Comparison of ENCODE assay signal across 25 mouse cellular contexts in genomic region chr14:25867834-25868233, GRCm38 (mm10). TPM values are rescaled to one million over a fixed set of nuclear protein-coding genes. Genes with fewer than 3 reads are reported as not detected.
DNase-seq lines count a peak whose midpoint lies in the region; ATAC-seq and TF ChIP-seq lines count a peak whose summit lies in the region.
"Had no signal": no experiment of that assay in that cellular context is flagged by ENCODE, and none has a peak within 500 bp of the region (broad histone marks: within the 10 kb centered on the region; RNA-seq: fewer than 3 reads in every experiment).

No protein-coding gene starts in this region.

- no peak overlapping the region for H3K4me2 ChIP-seq in kidney, embryonic 14.5 days (replicated peaks; ENCODE audit: low read depth, low read length)
- H3K4me2 ChIP-seq in intestine, postnatal 0 days (replicated peaks; ENCODE audit: low read depth), result no peak overlapping the region; the same call in 1 of the 2 replicates
- no peak overlapping the region for H3K4me2 ChIP-seq in liver, embryonic 13.5 days
- no peak overlapping the region for H3K4me2 ChIP-seq in stomach, postnatal 0 days (replicated peaks; ENCODE audit: low read depth)
- H3K4me2 ChIP-seq: forebrain, embryonic 12.5 days; hindbrain, embryonic 14.5 days; midbrain, embryonic 12.5 days; stomach, embryonic 15.5 days had no signal

- TF ChIP-seq CTCF in intestine, postnatal 0 days (IDR thresholded peaks at IDR 0.05; ENCODE audit: low read depth), result no peak
- no peak for TF ChIP-seq CTCF in stomach, postnatal 0 days (IDR thresholded peaks at IDR 0.05; ENCODE audit: low read depth)
- no peak for TF ChIP-seq CTCF in heart, adult 2 months (IDR thresholded peaks at IDR 0.05)

- no peak for TF ChIP-seq POLR2A in heart, adult 2 months (IDR thresholded peaks at IDR 0.05; ENCODE audit: insufficient read depth, low read depth, low read length)

- H3K4me1 ChIP-seq in kidney, embryonic 14.5 days (ENCODE audit: control insufficient read depth, insufficient read depth, low read length), result peaks cover 8% of the 10 kb centered on the region
- H3K4me1 ChIP-seq in intestine, postnatal 0 days (replicated peaks; ENCODE audit: control insufficient read depth, insufficient read depth, low read length), result peaks cover 28% of the 10 kb centered on the region; the same call in 1 of the 2 replicates
- peaks cover 31% of the 10 kb centered on the region for H3K4me1 ChIP-seq in liver, embryonic 13.5 days (replicated peaks)
- peaks cover 3% of the 10 kb centered on the region for H3K4me1 ChIP-seq in stomach, postnatal 0 days (replicated peaks; ENCODE audit: control insufficient read depth, insufficient read depth)
- H3K4me1 ChIP-seq in heart, adult 2 months (ENCODE audit: control insufficient read depth, insufficient read depth, low read length), result peaks cover 42% of the 10 kb centered on the region
- H3K4me1 ChIP-seq: midbrain, embryonic 12.5 days had no signal

- H3K36me3 ChIP-seq in kidney, embryonic 14.5 days (ENCODE audit: control insufficient read depth, insufficient read depth, low read length), result 0 out of 2 replicates have a peak, but pooled peaks cover 3% of the 10 kb centered on the region
- peaks cover 23% of the 10 kb centered on the region for H3K36me3 ChIP-seq in intestine, postnatal 0 days (ENCODE audit: control insufficient read depth, insufficient read depth)
- no peaks in the 10 kb centered on the region for H3K36me3 ChIP-seq in liver, embryonic 13.5 days
- H3K36me3 ChIP-seq in stomach, postnatal 0 days (ENCODE audit: control insufficient read depth, insufficient read depth, low read length), result no peaks in the 10 kb centered on the region
- H3K36me3 ChIP-seq in heart, adult 2 months (ENCODE audit: control insufficient read depth, insufficient read depth, low read length), result peaks cover 5% of the 10 kb centered on the region
- H3K36me3 ChIP-seq: forebrain, embryonic 12.5 days; midbrain, embryonic 12.5 days; stomach, embryonic 15.5 days had no signal

- TF ChIP-seq EP300 in stomach, postnatal 0 days (optimal IDR thresholded peaks at IDR 0.05), result no peak
- TF ChIP-seq EP300 in heart, adult 2 months (IDR thresholded peaks at IDR 0.05; ENCODE audit: insufficient read depth, low read depth, low read length), result no peak

- peaks cover 2% of the 10 kb centered on the region; the same call in 1 of the 2 replicates for H3K79me2 ChIP-seq in heart, adult 2 months (replicated peaks; ENCODE audit: control insufficient read depth, insufficient read depth, low read length)

- ATAC-seq in kidney, embryonic 14.5 days (ENCODE audit: low FRiP score, low TSS enrichment), result no peak
- ATAC-seq in intestine, postnatal 0 days, result peak; percentile 84
- peak; percentile 51; the same call in 1 of the 2 replicates for ATAC-seq in liver, embryonic 13.5 days (ENCODE audit: low read depth)
- ATAC-seq in stomach, postnatal 0 days (ENCODE audit: low FRiP score, low TSS enrichment), result no peak

- WGBS in kidney, embryonic 14.5 days, result 51% methylated on average over 6 of the region's 6 CpGs
- 31% methylated on average over 6 of the region's 6 CpGs for WGBS in intestine, postnatal 0 days
- 65% methylated on average over 6 of the region's 6 CpGs for WGBS in liver, embryonic 13.5 days (ENCODE audit: insufficient replicate concordance)
- 62% methylated on average over 6 of the region's 6 CpGs for WGBS in stomach, postnatal 0 days
- 73% methylated on average over 6 of the region's 6 CpGs for WGBS in heart, adult 2 months

- no peaks in the 10 kb centered on the region for H3K9me3 ChIP-seq in kidney, embryonic 14.5 days (ENCODE audit: control insufficient read depth, low read length)
- no peaks in the 10 kb centered on the region for H3K9me3 ChIP-seq in intestine, postnatal 0 days (ENCODE audit: control insufficient read depth)
- H3K9me3 ChIP-seq in liver, embryonic 13.5 days (replicated peaks), result no peaks in the 10 kb centered on the region
- H3K9me3 ChIP-seq in stomach, postnatal 0 days (ENCODE audit: control insufficient read depth, low read length), result no peaks in the 10 kb centered on the region
- H3K9me3 ChIP-seq: forebrain, embryonic 12.5 days; G1E; midbrain, embryonic 12.5 days; stomach, embryonic 15.5 days had no signal

- no peak overlapping the region for H3K4me3 ChIP-seq in kidney, embryonic 14.5 days (ENCODE audit: low read length)
- H3K4me3 ChIP-seq in intestine, postnatal 0 days (ENCODE audit: low read depth, low read length), result no peak overlapping the region
- H3K4me3 ChIP-seq in liver, embryonic 13.5 days (replicated peaks), result no peak overlapping the region
- H3K4me3 ChIP-seq in stomach, postnatal 0 days (ENCODE audit: low read depth, low read length), result no peak overlapping the region
- H3K4me3 ChIP-seq in heart, adult 2 months, result no peak overlapping the region
- H3K4me3 ChIP-seq: forebrain, embryonic 12.5 days; midbrain, embryonic 12.5 days; stomach, embryonic 15.5 days had no signal

- DNase-seq in kidney, adult 8-10 months, result peak; percentile 59 to 64
- DNase-seq in liver, embryonic 13.5 days, result no peak
- DNase-seq in stomach, postnatal 0 days (ENCODE audit: low spot score), result peak; percentile 47
- DNase-seq in lung, postnatal 14 days, result no peak
- no peak for DNase-seq in heart, adult 2 months
- DNase-seq: cerebellum, adult 11 months; cerebellum, postnatal 25 days; gastrocnemius, postnatal 14 days; heart, postnatal 10 days; layer of hippocampus, postnatal 36 days; lung, postnatal 4 days; right cerebral cortex, adult 18-20 months; spleen, adult 18-20 months had no signal

- intact Hi-C loops in heart, adult 2 months (cut with DNase I), result no loop called here

- no peaks in the 10 kb centered on the region for H3K27me3 ChIP-seq in kidney, embryonic 14.5 days (ENCODE audit: control insufficient read depth, insufficient read depth, low read length)
- H3K27me3 ChIP-seq in intestine, postnatal 0 days (replicated peaks; ENCODE audit: control insufficient read depth, insufficient read depth, low read length), result no peaks in the 10 kb centered on the region
- H3K27me3 ChIP-seq in liver, embryonic 13.5 days, result no peaks in the 10 kb centered on the region
- no peaks in the 10 kb centered on the region for H3K27me3 ChIP-seq in stomach, postnatal 0 days (ENCODE audit: control insufficient read depth, insufficient read depth, low read length)
- H3K27me3 ChIP-seq in heart, adult 2 months (ENCODE audit: control insufficient read depth, insufficient read depth, low read length), result no peaks in the 10 kb centered on the region
- H3K27me3 ChIP-seq: forebrain, embryonic 12.5 days; midbrain, embryonic 12.5 days; stomach, embryonic 15.5 days had no signal

- H3K27ac ChIP-seq in kidney, embryonic 14.5 days (ENCODE audit: low read depth, low read length), result no peak overlapping the region
- H3K27ac ChIP-seq in intestine, postnatal 0 days (ENCODE audit: low read depth, low read length), result peak overlapping the region; percentile 71
- H3K27ac ChIP-seq in liver, embryonic 13.5 days, result no peak overlapping the region
- peak overlapping the region; percentile 25; the same call in 1 of the 2 replicates for H3K27ac ChIP-seq in stomach, postnatal 0 days (replicated peaks)
- no peak overlapping the region for H3K27ac ChIP-seq in heart, adult 2 months
- H3K27ac ChIP-seq: forebrain, embryonic 12.5 days; hindbrain, embryonic 14.5 days; kidney, postnatal 0 days; liver, embryonic 14.5 days; midbrain, embryonic 12.5 days; stomach, embryonic 15.5 days had no signal

- no peak overlapping the region for H3K9ac ChIP-seq in kidney, embryonic 14.5 days (ENCODE audit: low read depth, low read length)
- H3K9ac ChIP-seq in intestine, postnatal 0 days (ENCODE audit: low read depth, low read length), result no peak overlapping the region
- H3K9ac ChIP-seq in liver, embryonic 13.5 days, result no peak overlapping the region
- no peak overlapping the region for H3K9ac ChIP-seq in stomach, postnatal 0 days (ENCODE audit: low read length)
- no peak overlapping the region for H3K9ac ChIP-seq in heart, adult 2 months (ENCODE audit: low read depth, low read length)
- H3K9ac ChIP-seq: forebrain, embryonic 12.5 days; hindbrain, embryonic 14.5 days; liver, embryonic 14.5 days; midbrain, embryonic 12.5 days; stomach, embryonic 15.5 days had no signal

RNA-seq across cellular contexts. Expression of gene Anxa11, which starts 25.9 kb away (rescaled TPM):
- polyA plus RNA-seq in kidney, embryonic 14.5 days (2014; fragmentation: Nextera tagmentation; extraction: Ambion mirVana), result 29.1 and 44.5 TPM in 2 replicates
- 82.3 and 86.7 TPM in 2 replicates for polyA plus RNA-seq in intestine, postnatal 0 days (2015; fragmentation: Nextera tagmentation; extraction: Ambion mirVana)
- polyA plus RNA-seq in liver, embryonic 13.5 days (2015; fragmentation: Nextera tagmentation; extraction: Ambion mirVana), result 7.3 and 9.4 TPM in 2 replicates
- polyA plus RNA-seq in stomach, postnatal 0 days (2015; fragmentation: Nextera tagmentation; extraction: Ambion mirVana), result 60.6 and 67.3 TPM in 2 replicates
- total RNA-seq in heart, adult 2 months (2021), result 10 to 100 TPM; 77.9 to 82.4 TPM
- 74.0 and 90.3 TPM in 2 replicates for polyA plus RNA-seq in heart, adult 2 months (2012; rRNA removed)

RNA-seq across cellular contexts. Expression of gene Plac9a, which starts 35.1 kb away (rescaled TPM):
- 0.62 TPM in 1 of 2 replicates, not detected in the other for polyA plus RNA-seq in kidney, embryonic 14.5 days (2014; fragmentation: Nextera tagmentation; extraction: Ambion mirVana)
- 0.46 and 1.3 TPM in 2 replicates for polyA plus RNA-seq in intestine, postnatal 0 days (2015; fragmentation: Nextera tagmentation; extraction: Ambion mirVana)
- 0.70 TPM in 1 of 2 replicates, not detected in the other for polyA plus RNA-seq in liver, embryonic 13.5 days (2015; fragmentation: Nextera tagmentation; extraction: Ambion mirVana)
- 1.9 and 2.8 TPM in 2 replicates for polyA plus RNA-seq in stomach, postnatal 0 days (2015; fragmentation: Nextera tagmentation; extraction: Ambion mirVana)
- 1 to 10 TPM; 1.6 to 3.4 TPM for total RNA-seq in heart, adult 2 months (2021)
- 4.1 and 7.6 TPM in 2 replicates for polyA plus RNA-seq in heart, adult 2 months (2012; rRNA removed)
- total RNA-seq: G1E; layer of hippocampus, postnatal 36 days; left cerebral cortex, postnatal 36 days; neutrophil, adult 5-6 weeks had no signal
- polyA plus RNA-seq: forebrain, embryonic 12.5 days; G1E; hindbrain, embryonic 14.5 days; midbrain, embryonic 12.5 days; thymus, postnatal 0 days had no signal

RNA-seq across cellular contexts. Expression of gene Tmem254a, which starts 59.6 kb away (rescaled TPM):
- polyA plus RNA-seq in kidney, embryonic 14.5 days (2014; fragmentation: Nextera tagmentation; extraction: Ambion mirVana), result 3.9 and 4.4 TPM in 2 replicates
- polyA plus RNA-seq in intestine, postnatal 0 days (2015; fragmentation: Nextera tagmentation; extraction: Ambion mirVana), result 4.7 and 5.0 TPM in 2 replicates
- polyA plus RNA-seq in liver, embryonic 13.5 days (2015; fragmentation: Nextera tagmentation; extraction: Ambion mirVana), result 0.92 and 1.2 TPM in 2 replicates
- 4.2 TPM in 2 replicates for polyA plus RNA-seq in stomach, postnatal 0 days (2015; fragmentation: Nextera tagmentation; extraction: Ambion mirVana)
- total RNA-seq in heart, adult 2 months (2021), result under 1 TPM; 0.23 to 0.73 TPM
- 0.94 and 1.3 TPM in 2 replicates for polyA plus RNA-seq in heart, adult 2 months (2012; rRNA removed)

Comparison
In these comparisons a context has a peak if more than half of its experiments do, and no peak if none do; other contexts are left out.
1. DNase-seq: peak in kidney, adult 8-10 months (2 of 2) and stomach, postnatal 0 days (single experiment); none in liver, embryonic 13.5 days (single experiment), lung, postnatal 14 days (single experiment) and heart, adult 2 months (0 of 2).
2. ATAC-seq: peak in intestine, postnatal 0 days (single experiment) and liver, embryonic 13.5 days (single experiment); none in kidney, embryonic 14.5 days (single experiment) and stomach, postnatal 0 days (single experiment).
3. H3K27ac ChIP-seq: peak in intestine, postnatal 0 days (single experiment) and stomach, postnatal 0 days (single experiment); none in kidney, embryonic 14.5 days (single experiment), liver, embryonic 13.5 days (single experiment) and heart, adult 2 months (single experiment).